Mouse (Mus musculus) T-helper 2 cell (primary cell): ENCODE measurements around the gene Calcb.
"Not testable (repeated sequence)": the region's sequence is repeated elsewhere in the genome, so short reads cannot be mapped to it uniquely, and the experiment has no call there.

Source experiments
- in situ Hi-C: fragments of 300-600 bp; cut with MboI, MseI; formaldehyde crosslinking; loops from one replicate; pipeline ENCODE4 v1.15.1; 2025; ENCODE audit warnings: high pct_unique_total_duplicates

Calcb gene

DNA sequence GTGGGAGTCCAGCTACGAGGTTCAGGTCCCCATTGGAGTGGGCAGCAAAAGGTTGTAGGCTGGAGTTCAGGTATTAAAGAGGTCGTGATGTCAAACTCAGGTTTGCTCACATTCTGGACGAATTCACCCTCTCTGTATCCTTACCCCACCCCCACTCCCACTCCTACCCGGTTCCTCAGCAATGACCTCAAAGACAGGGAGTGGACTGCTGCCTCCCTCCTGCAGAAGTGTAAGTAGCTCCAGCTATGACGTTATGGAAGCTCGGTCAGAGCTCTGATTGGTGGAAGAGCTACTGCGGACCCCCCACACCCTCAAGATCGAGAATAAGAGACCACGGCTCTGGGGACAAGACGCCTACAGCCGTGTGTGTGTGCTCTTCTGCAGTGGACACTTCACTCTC is at the start of gene Calcb:
TSS of gene Calcb (plus strand) at position 344 of the 400 bp plus-strand sequence.
- in situ Hi-C loops: no loop called here

DNA sequence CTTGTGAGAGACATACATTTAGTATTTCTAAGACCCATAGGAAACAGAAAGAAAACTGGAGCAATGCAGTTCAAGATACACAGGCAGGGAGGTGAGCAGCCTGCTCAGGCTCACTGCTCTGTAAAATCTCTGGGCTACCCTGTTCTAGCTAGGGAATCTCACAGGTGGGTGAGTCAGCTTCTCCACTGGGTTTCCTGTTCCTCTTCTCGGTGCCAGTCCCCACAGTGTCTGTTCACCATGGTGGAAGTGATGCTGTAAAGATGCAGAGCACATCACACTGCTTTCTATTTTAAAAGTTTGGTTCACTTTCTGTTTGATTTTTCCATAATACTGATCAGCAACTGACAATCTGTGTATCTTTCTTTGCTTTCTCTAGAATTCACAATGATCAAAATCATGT is 47.0 kb upstream of the Calcb start:
- in situ Hi-C loops: loop anchor here (5.0 kb wide), 1 partner anchor 94 kb away; no protein-coding TSS in a partner anchor

GRCm38 (mm10) chr7:114672697-114673096 is 45.7 kb upstream of the Calcb start:
- in situ Hi-C loops: loop anchor here (5.0 kb wide), 1 partner anchor 95 kb away; no protein-coding TSS in a partner anchor

GRCm38 (mm10) chr7:114692339-114692738 is 26.1 kb upstream of the Calcb start:
- in situ Hi-C loops: no loop called here

DNA sequence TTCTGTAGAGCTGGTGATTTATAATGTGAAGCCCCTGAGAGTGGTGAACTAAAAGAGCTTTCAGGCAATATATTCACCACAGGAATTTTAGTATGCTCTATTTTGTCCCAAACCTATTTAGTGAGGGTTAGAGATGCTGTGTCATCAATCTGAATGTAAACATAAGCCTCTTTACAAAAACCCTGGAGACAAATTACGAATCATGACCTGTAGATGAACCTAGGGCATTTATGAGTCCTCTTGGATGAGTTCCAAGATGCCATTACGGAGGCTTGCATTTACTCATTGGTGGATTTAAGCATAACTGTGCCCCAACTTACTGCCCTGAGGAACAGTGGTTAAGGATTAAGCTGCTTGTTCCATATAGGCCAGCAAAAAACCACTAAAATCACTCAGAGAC is 17.6 kb upstream of the Calcb start:
- in situ Hi-C loops: no loop called here

DNA sequence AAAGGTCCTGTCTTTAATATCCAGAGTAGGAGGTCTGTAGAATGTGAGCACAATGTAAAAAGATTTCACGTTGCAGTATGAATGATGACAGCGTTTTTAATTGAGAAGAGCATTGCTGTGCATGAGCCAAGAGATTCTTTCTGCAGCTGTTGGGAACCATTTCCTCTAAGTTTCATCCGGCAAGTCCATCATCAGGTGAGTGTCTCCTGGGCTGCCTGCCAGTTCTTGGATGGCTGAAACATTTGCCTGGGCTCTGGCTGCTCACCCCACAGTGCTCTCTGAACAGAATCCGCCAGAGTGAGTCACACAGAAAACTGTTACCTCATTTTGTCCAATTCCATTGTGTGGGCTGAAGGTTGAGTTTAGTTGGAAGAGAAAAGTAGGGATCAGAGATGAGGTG is 11.7 kb upstream of the Calcb start:
- in situ Hi-C loops: no loop called here

DNA sequence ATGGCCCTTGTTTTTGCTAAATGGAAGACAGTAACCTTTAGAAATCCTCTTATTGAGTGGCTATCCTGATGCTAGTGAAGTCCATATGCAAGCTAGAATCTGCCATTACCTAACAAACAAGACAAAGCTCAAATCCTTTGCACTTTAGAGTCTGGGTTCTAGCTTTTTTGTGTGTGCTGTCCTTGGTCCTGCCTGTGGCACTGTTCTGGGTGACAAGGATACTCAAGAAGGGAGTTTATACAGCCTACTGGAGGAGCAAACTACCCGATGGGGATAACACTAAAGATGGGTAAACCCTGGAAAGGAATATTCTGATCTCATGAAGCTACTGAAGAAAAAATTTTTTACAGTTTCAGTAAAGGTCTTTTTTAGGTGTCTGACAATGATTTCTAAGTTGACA is 11.0 kb upstream of the Calcb start:
- in situ Hi-C loops: no loop called here

- in situ Hi-C loops: no loop called here
Measured at GRCm38 (mm10) chr7:114710419-114710818, 8.0 kb upstream of the Calcb start.

GRCm38 (mm10) chr7:114712523-114712922 is 5.9 kb upstream of the Calcb start:
- in situ Hi-C loops: no loop called here

DNA sequence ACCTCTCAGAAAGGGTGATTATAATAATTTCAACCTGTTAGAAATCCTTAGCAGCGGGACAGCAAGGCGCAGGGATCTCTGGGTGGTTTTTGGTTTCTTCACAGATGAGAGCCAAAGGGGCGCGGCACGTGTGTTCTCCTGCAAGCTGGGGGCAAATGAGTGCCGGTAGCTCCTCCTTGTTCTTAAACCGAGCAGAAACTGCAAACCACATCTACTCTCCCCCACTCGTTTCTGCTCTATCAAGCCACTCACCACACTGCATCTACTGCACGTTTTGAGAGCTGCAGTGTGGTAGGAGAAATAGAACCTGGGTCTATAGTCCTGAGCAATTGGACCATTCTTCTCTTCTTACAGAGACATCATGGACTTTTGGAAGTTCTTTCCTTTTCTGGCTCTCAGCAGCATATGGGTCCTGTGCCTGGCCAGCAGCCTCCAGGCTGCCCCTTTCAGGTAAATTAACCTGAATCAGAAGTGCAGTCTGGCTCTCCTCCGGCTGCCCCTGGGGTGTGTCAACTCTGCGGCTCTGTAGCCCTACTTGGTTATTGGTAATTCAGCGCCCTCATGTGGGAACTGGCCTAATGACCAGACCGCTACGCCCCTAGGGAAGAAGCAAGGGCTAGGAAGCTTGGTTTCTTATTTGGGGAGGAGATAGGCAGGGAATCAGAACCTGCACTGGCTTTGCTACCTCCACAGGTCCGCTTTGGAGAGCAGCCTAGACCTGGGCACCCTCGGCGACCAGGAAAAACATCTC is 1.1 kb downstream of the Calcb start:
- in situ Hi-C loops: no loop called here

DNA sequence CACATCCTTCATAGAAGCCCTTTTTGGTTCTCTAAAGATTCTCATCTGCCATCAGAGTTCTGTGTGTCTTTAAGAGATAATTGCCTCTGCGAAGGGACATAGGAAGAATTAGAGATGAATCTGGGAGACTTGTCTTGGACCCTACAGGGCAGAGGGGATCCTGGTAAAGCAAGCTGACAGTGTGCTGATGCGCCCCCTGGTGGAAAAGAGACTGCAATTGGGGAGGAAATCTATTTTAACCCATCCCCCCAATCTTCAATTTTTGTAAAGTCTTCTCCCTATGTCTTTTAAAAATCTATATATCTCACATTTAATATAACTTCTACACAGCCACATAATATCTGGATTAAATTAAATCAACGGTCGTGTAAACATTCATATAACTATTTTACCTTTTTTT is 11.3 kb downstream of the Calcb start:
- in situ Hi-C loops: not testable (repeated sequence)

DNA sequence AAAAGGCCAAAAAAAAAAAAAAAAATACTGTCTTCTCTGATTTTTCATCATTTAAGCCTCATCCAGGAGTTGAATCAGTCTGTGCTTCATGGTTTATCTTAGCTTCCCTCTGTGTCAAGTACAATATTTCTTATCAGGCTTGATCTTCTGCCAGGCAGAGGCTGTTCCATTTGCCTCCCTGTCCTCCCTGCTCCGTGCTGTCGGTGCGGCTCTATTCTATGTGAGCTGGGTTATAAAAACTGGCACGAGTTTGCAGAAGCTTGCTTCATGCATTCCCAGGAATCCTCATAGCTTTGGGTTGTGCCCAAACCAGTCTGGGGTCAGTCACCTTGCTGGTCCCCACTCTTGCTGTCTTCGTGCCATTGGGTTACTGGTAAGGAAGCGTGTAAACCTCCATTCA is 12.7 kb downstream of the Calcb start:
- in situ Hi-C loops: no loop called here

GRCm38 (mm10) chr7:114731700-114732099 is 13.3 kb downstream of the Calcb start:
- in situ Hi-C loops: not testable (repeated sequence)

DNA sequence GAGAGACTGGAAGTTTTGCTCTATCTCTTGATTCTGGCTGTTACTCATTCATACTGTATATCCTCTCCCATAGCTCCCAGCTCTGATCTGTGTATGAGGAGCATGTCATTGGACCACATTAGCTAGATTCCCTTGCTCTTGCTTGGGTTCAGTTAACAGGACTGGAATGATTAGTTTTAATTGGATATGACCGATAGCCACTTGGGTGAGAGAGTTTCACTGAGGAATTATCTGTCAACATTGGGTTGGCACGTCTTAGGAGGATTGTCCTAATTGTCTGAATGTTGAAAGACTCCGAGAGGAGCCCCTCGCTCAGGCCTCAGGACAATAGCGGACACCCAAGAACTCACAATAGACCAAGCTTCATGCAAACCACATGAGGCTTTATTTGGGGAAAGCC is 17.8 kb downstream of the Calcb start:
- in situ Hi-C loops: no loop called here

DNA sequence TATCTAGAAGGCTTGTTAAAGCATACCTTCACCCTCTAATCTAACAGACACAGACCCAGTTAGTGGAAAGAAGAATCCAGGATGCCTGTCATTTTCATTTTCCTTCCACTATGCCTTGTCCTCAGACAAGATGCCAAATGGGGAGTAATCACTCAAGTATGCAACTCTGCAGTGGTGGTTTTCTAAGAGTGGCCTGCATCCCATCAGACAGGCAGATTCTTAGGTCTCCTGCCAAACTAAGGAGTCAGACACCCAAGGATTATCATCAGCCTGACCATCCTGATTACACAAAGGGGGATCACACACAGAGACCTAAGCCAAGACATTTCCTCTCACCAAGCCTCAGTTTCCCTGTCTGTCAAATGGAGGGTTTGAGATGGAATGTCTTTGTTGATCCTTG is 19.7 kb downstream of the Calcb start:
- in situ Hi-C loops: no loop called here

- in situ Hi-C loops: loop anchor here (5.0 kb wide), 1 partner anchor 77 kb away; no protein-coding TSS in a partner anchor
Measured at GRCm38 (mm10) chr7:114740360-114741165, 22.1 kb downstream of the Calcb start.

GRCm38 (mm10) chr7:114743022-114743780 is 24.8 kb downstream of the Calcb start, which contains the start of gene Insc:
Gene Insc, plus strand, starts transcription at chr7:114743694.
- in situ Hi-C loops: loop anchor here (5.0 kb wide), 1 partner anchor 74 kb away; no protein-coding TSS in a partner anchor

- in situ Hi-C loops: loop anchor here (5.0 kb wide), 1 partner anchor 73 kb away; no protein-coding TSS in a partner anchor
Measured at GRCm38 (mm10) chr7:114744639-114745245, 26.3 kb downstream of the Calcb start.

GRCm38 (mm10) chr7:114745481-114746271 is 27.2 kb downstream of the Calcb start:
- in situ Hi-C loops: no loop called here

GRCm38 (mm10) chr7:114747596-114747995 is 29.2 kb downstream of the Calcb start:
- in situ Hi-C loops: no loop called here

DNA sequence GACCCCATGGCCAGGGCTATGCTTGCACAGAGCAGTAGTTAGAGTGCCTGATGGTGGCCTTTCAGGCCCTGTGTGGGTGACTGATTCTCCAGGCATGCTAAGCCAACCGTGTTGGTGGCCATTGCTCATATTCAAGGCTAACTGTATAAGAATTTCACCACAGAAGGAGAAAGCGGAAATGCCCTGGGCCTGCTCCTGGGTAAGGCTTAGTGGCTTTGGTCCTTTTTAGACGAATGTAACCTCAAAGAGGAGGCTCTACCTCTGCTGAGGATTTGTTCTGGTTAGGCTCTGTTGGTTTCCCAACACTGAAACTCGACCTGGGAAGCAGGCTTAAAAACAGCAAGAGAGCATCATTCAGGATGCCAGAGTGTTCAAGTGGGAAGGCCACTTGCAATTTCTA is 29.8 kb downstream of the Calcb start:
- in situ Hi-C loops: no loop called here
